Mouse (Mus musculus) hindlimb bud, embryonic 11.5 days (tissue): ENCODE results near the gene Myl12a.

Experiments used
- DNase-seq: peaks from one replicate; pipeline ENCODE4 v3.0.0-alpha.2; 2012; ENCODE audit warnings: low read depth, low spot score; ENCODE audit errors: extremely low spot score

Gene Myl12a

GRCm38 (mm10) chr17:71002744-71003094 lies at the start of gene Myl12a:
Myl12a (minus strand) TSS chr17:71002878.
- DNase-seq = no peak

GRCm38 (mm10) chr17:71049292-71049691 lies 46.6 kb upstream of the Myl12a start:
- no peak for DNase-seq

- no peak for DNase-seq
These were observed 44.2 kb upstream of the Myl12a start for GRCm38 (mm10) chr17:71046856-71047255.

- no peak for DNase-seq
These were observed 42.9 kb upstream of the Myl12a start for GRCm38 (mm10) chr17:71045591-71045990.

GRCm38 (mm10) chr17:71042645-71043044 lies 40.0 kb upstream of the Myl12a start:
- no peak for DNase-seq

GRCm38 (mm10) chr17:71040582-71040880 lies 37.9 kb upstream of the Myl12a start:
- DNase-seq = no peak

- peak; percentile 18 for DNase-seq
These were observed 37.3 kb upstream of the Myl12a start for GRCm38 (mm10) chr17:71039851-71040581.

- no peak for DNase-seq
These were observed 36.1 kb upstream of the Myl12a start for GRCm38 (mm10) chr17:71038812-71039211.

- no peak for DNase-seq
These were observed 34.5 kb upstream of the Myl12a start for GRCm38 (mm10) chr17:71037188-71037587.

GRCm38 (mm10) chr17:71034472-71034871 lies 31.8 kb upstream of the Myl12a start:
- no peak for DNase-seq

GRCm38 (mm10) chr17:71032719-71033118 lies 30.0 kb upstream of the Myl12a start:
- DNase-seq = no peak

GRCm38 (mm10) chr17:71027186-71027585 lies 24.5 kb upstream of the Myl12a start:
- DNase-seq = no peak

GRCm38 (mm10) chr17:71025922-71026321 lies 23.2 kb upstream of the Myl12a start:
- no peak for DNase-seq

GRCm38 (mm10) chr17:71024071-71024470 lies 21.4 kb upstream of the Myl12a start:
- DNase-seq = no peak

- DNase-seq = no peak
These were observed 20.2 kb upstream of the Myl12a start for GRCm38 (mm10) chr17:71022841-71023240.

- DNase-seq = no peak
These were observed 17.2 kb upstream of the Myl12a start for GRCm38 (mm10) chr17:71019860-71020259.

GRCm38 (mm10) chr17:71019309-71019655 lies 16.6 kb upstream of the Myl12a start:
- DNase-seq = no peak

- no peak for DNase-seq
These were observed 16.1 kb upstream of the Myl12a start for GRCm38 (mm10) chr17:71018616-71019308.

- DNase-seq = no peak
These were observed 15.5 kb upstream of the Myl12a start for GRCm38 (mm10) chr17:71018151-71018550.

GRCm38 (mm10) chr17:71017457-71017998 lies 14.8 kb upstream of the Myl12a start:
- no peak for DNase-seq

- DNase-seq = no peak
These were observed 12.2 kb upstream of the Myl12a start for GRCm38 (mm10) chr17:71014911-71015310.

- no peak for DNase-seq
These were observed 10.4 kb upstream of the Myl12a start for GRCm38 (mm10) chr17:71013105-71013504.
